ENCODE assay signal across 9 mouse cellular contexts in genomic region chr4:148625010-148625409, GRCm38 (mm10). TPM values are rescaled to one million over a fixed set of nuclear protein-coding genes. Genes with fewer than 3 reads are reported as not detected.
A peak's percentile ranks its signal among the peaks of the same experiment; 100 is the strongest.
DNase-seq lines count a peak whose midpoint lies in the region; ATAC-seq and TF ChIP-seq lines count a peak whose summit lies in the region.
"Had no signal": no experiment of that assay in that cellular context is flagged by ENCODE, and none has a peak within 500 bp of the region (broad histone marks: within the 10 kb centered on the region; RNA-seq: fewer than 3 reads in every experiment).

No protein-coding gene starts in this region.

- H3K4me3 ChIP-seq in heart, postnatal 0 days (ENCODE audit: low read depth, low read length) = peak overlapping the region; percentile 91
- H3K4me3 ChIP-seq in bone marrow macrophage, adult 2 months (ENCODE audit: insufficient read depth, low read length) = peak overlapping the region; percentile 96
- H3K4me3 ChIP-seq in hindbrain, embryonic 16.5 days (ENCODE audit: low read length) = no peak overlapping the region
- H3K4me3 ChIP-seq in midbrain, embryonic 15.5 days = peak overlapping the region; percentile 84; the same call in 1 of the 2 replicates

- no peak for TF ChIP-seq POLR2A in bone marrow macrophage, adult 2 months (IDR thresholded peaks at IDR 0.05; ENCODE audit: borderline replicate concordance, low read depth, low read length)

- peaks cover 51% of the 10 kb centered on the region for H3K36me3 ChIP-seq in heart, postnatal 0 days (replicated peaks; ENCODE audit: control insufficient read depth, insufficient read depth, low read length)
- H3K36me3 ChIP-seq in hindbrain, embryonic 16.5 days (ENCODE audit: control insufficient read depth, insufficient read depth, low read length) = peaks cover 28% of the 10 kb centered on the region
- H3K36me3 ChIP-seq in midbrain, embryonic 15.5 days (replicated peaks) = peaks cover 35% of the 10 kb centered on the region

- peaks cover 14% of the 10 kb centered on the region; the same call in 1 of the 2 replicates for H3K4me1 ChIP-seq in heart, postnatal 0 days (ENCODE audit: control insufficient read depth, insufficient read depth)
- H3K4me1 ChIP-seq in bone marrow macrophage, adult 2 months (ENCODE audit: control insufficient read depth, insufficient read depth, low read length) = peaks cover 19% of the 10 kb centered on the region
- peaks cover 6% of the 10 kb centered on the region for H3K4me1 ChIP-seq in hindbrain, embryonic 16.5 days (ENCODE audit: control insufficient read depth, insufficient read depth, low read depth, low read length)
- peaks cover 28% of the 10 kb centered on the region for H3K4me1 ChIP-seq in midbrain, embryonic 15.5 days

- no peak for TF ChIP-seq CTCF in heart, postnatal 0 days (IDR thresholded peaks at IDR 0.05; ENCODE audit: low read depth)
- no peak for TF ChIP-seq CTCF in bone marrow macrophage, adult 2 months (IDR thresholded peaks at IDR 0.05; ENCODE audit: low read depth, low read length)

- ATAC-seq in heart, postnatal 0 days (ENCODE audit: insufficient read depth, low read depth) = no peak
- ATAC-seq in hindbrain, embryonic 16.5 days = no peak
- ATAC-seq in midbrain, embryonic 15.5 days (replicated peaks) = no peak
- ATAC-seq in megakaryocyte-erythroid progenitor cell, adult 5-6 weeks (replicated peaks; ENCODE audit: low FRiP score, low TSS enrichment, poor library complexity, severe bottlenecking) = no peak

- H3K9ac ChIP-seq in heart, postnatal 0 days (replicated peaks; ENCODE audit: low read depth, low read length) = no peak overlapping the region; the same call in 1 of the 2 replicates
- no peak overlapping the region for H3K9ac ChIP-seq in hindbrain, embryonic 16.5 days (ENCODE audit: low read depth, low read length)
- no peak overlapping the region for H3K9ac ChIP-seq in midbrain, embryonic 15.5 days

- no peaks in the 10 kb centered on the region for H3K27me3 ChIP-seq in heart, postnatal 0 days (ENCODE audit: control insufficient read depth, insufficient read depth, low read length)
- H3K27me3 ChIP-seq in hindbrain, embryonic 16.5 days (replicated peaks; ENCODE audit: control insufficient read depth, insufficient read depth, low read length) = no peaks in the 10 kb centered on the region
- H3K27me3 ChIP-seq in midbrain, embryonic 15.5 days (replicated peaks) = no peaks in the 10 kb centered on the region

- no peak for TF ChIP-seq EP300 in heart, postnatal 0 days (IDR thresholded peaks at IDR 0.05; ENCODE audit: low read depth)

- no peaks in the 10 kb centered on the region for H3K9me3 ChIP-seq in heart, postnatal 0 days (replicated peaks; ENCODE audit: control insufficient read depth, low read length)
- no peaks in the 10 kb centered on the region for H3K9me3 ChIP-seq in hindbrain, embryonic 16.5 days (ENCODE audit: control insufficient read depth, low read length)
- no peaks in the 10 kb centered on the region for H3K9me3 ChIP-seq in midbrain, embryonic 15.5 days

- no peak for DNase-seq in heart, postnatal 0 days (ENCODE audit: low spot score)
- no peak for DNase-seq in heart, postnatal 36 days
- DNase-seq in urinary bladder, postnatal 10 days (ENCODE audit: low spot score) = no peak
- no peak for DNase-seq in layer of hippocampus, adult 8-10 months (ENCODE audit: low spot score in 2 of 2)
- DNase-seq: left cerebral cortex, postnatal 4 days had no signal

- 72% methylated on average over 10 of the region's 10 CpGs for WGBS in heart, postnatal 0 days
- WGBS in hindbrain, embryonic 16.5 days = 84% methylated on average over 10 of the region's 10 CpGs
- 84% methylated on average over 10 of the region's 10 CpGs for WGBS in midbrain, embryonic 15.5 days

- peak overlapping the region; percentile 74 for H3K4me2 ChIP-seq in heart, postnatal 0 days (ENCODE audit: low read depth, low read length)
- H3K4me2 ChIP-seq in hindbrain, embryonic 16.5 days (ENCODE audit: low read length) = peak overlapping the region; percentile 64
- H3K4me2 ChIP-seq in midbrain, embryonic 15.5 days = peak overlapping the region; percentile 83

- intact Hi-C loops in heart, postnatal 36 days (cut with DNase I) = no loop called here

- no peak overlapping the region for H3K27ac ChIP-seq in heart, postnatal 0 days (ENCODE audit: low read depth)
- H3K27ac ChIP-seq in bone marrow macrophage, adult 2 months (ENCODE audit: insufficient read depth, low read depth, low read length) = no peak overlapping the region
- no peak overlapping the region for H3K27ac ChIP-seq in hindbrain, embryonic 16.5 days (ENCODE audit: low read depth, low read length)
- no peak overlapping the region for H3K27ac ChIP-seq in midbrain, embryonic 15.5 days

RNA-seq across cellular contexts. Expression of gene Tardbp, which starts 1.8 kb away (rescaled TPM):
- 69.0 and 89.9 TPM in 2 replicates for total RNA-seq in heart, postnatal 0 days (2014; rRNA removed; ENCODE audit: low replicate concordance)
- 93.5 and 100 TPM in 2 replicates for polyA plus RNA-seq in heart, postnatal 0 days (2015; fragmentation: Nextera tagmentation; extraction: Ambion mirVana)
- total RNA-seq in heart, postnatal 36 days (2021) = 100 to 1,000 TPM; 123 to 130 TPM
- polyA plus RNA-seq in bone marrow macrophage, adult 2 months (2012; ENCODE audit: insufficient read depth, insufficient read length, missing spikeins) = 180 and 197 TPM in 2 replicates
- 157 and 162 TPM in 2 replicates for polyA plus RNA-seq in hindbrain, embryonic 16.5 days (2015; fragmentation: Nextera tagmentation; extraction: Ambion mirVana)
- polyA plus RNA-seq in midbrain, embryonic 15.5 days (2015; fragmentation: Nextera tagmentation; extraction: Ambion mirVana) = 182 and 185 TPM in 2 replicates
- 456 and 583 TPM in 2 replicates for total RNA-seq in megakaryocyte-erythroid progenitor cell, adult 5-6 weeks (2014; fragmentation: Nextera tagmentation)
- total RNA-seq in megakaryocyte-erythroid progenitor cell, adult 5-6 weeks (2017) = 804 and 881 TPM in 2 replicates
- total RNA-seq in layer of hippocampus, adult 8-10 months (2022) = 100 to 1,000 TPM; 172 to 235 (median 219) TPM

RNA-seq across cellular contexts. Expression of gene Gm572, which starts 18.1 kb away (rescaled TPM):
- total RNA-seq in heart, postnatal 0 days (2014; rRNA removed; ENCODE audit: low replicate concordance) = 0.15 and 1.0 TPM in 2 replicates
- polyA plus RNA-seq in heart, postnatal 0 days (2015; fragmentation: Nextera tagmentation; extraction: Ambion mirVana) = 0.36 and 0.70 TPM in 2 replicates
- total RNA-seq in heart, postnatal 36 days (2021) = 1 to 10 TPM; 3.7 to 5.5 TPM
- polyA plus RNA-seq in bone marrow macrophage, adult 2 months (2012; ENCODE audit: insufficient read depth, insufficient read length, missing spikeins) = not detected in 2 replicates
- not detected in 2 replicates for polyA plus RNA-seq in hindbrain, embryonic 16.5 days (2015; fragmentation: Nextera tagmentation; extraction: Ambion mirVana)
- not detected in 2 replicates for polyA plus RNA-seq in midbrain, embryonic 15.5 days (2015; fragmentation: Nextera tagmentation; extraction: Ambion mirVana)
- total RNA-seq in megakaryocyte-erythroid progenitor cell, adult 5-6 weeks (2014; fragmentation: Nextera tagmentation) = not detected in 2 replicates
- total RNA-seq in megakaryocyte-erythroid progenitor cell, adult 5-6 weeks (2017) = not detected in 2 replicates
- not detected for total RNA-seq in layer of hippocampus, adult 8-10 months (2022)
- total RNA-seq: left cerebral cortex, postnatal 4 days had no signal

RNA-seq across cellular contexts. Expression of gene Masp2, which starts 22.7 kb away (rescaled TPM):
- total RNA-seq in heart, postnatal 0 days (2014; rRNA removed; ENCODE audit: low replicate concordance) = not detected in 2 replicates
- polyA plus RNA-seq in heart, postnatal 0 days (2015; fragmentation: Nextera tagmentation; extraction: Ambion mirVana) = not detected in 2 replicates
- total RNA-seq in heart, postnatal 36 days (2021) = under 1 TPM in 1 of 2 experiments, not detected in 1; 0.56 TPM
- polyA plus RNA-seq in bone marrow macrophage, adult 2 months (2012; ENCODE audit: insufficient read depth, insufficient read length, missing spikeins) = not detected in 2 replicates
- polyA plus RNA-seq in hindbrain, embryonic 16.5 days (2015; fragmentation: Nextera tagmentation; extraction: Ambion mirVana) = 0.72 and 0.95 TPM in 2 replicates
- polyA plus RNA-seq in midbrain, embryonic 15.5 days (2015; fragmentation: Nextera tagmentation; extraction: Ambion mirVana) = 0.74 and 0.80 TPM in 2 replicates
- total RNA-seq in megakaryocyte-erythroid progenitor cell, adult 5-6 weeks (2014; fragmentation: Nextera tagmentation) = not detected in 2 replicates
- 0.33 TPM in 1 of 2 replicates, not detected in the other for total RNA-seq in megakaryocyte-erythroid progenitor cell, adult 5-6 weeks (2017)
- 1 to 10 TPM; 1.1 to 5.5 (median 2.9) TPM for total RNA-seq in layer of hippocampus, adult 8-10 months (2022)

RNA-seq across cellular contexts. Expression of gene Srm, which starts 33.7 kb away (rescaled TPM):
- 15.0 and 45.7 TPM in 2 replicates for total RNA-seq in heart, postnatal 0 days (2014; rRNA removed; ENCODE audit: low replicate concordance)
- polyA plus RNA-seq in heart, postnatal 0 days (2015; fragmentation: Nextera tagmentation; extraction: Ambion mirVana) = 46.4 and 51.4 TPM in 2 replicates
- total RNA-seq in heart, postnatal 36 days (2021) = 10 to 100 TPM; 17.5 to 18.7 TPM
- polyA plus RNA-seq in bone marrow macrophage, adult 2 months (2012; ENCODE audit: insufficient read depth, insufficient read length, missing spikeins) = 7.3 and 9.3 TPM in 2 replicates
- polyA plus RNA-seq in hindbrain, embryonic 16.5 days (2015; fragmentation: Nextera tagmentation; extraction: Ambion mirVana) = 179 and 186 TPM in 2 replicates
- polyA plus RNA-seq in midbrain, embryonic 15.5 days (2015; fragmentation: Nextera tagmentation; extraction: Ambion mirVana) = 160 and 173 TPM in 2 replicates
- total RNA-seq in megakaryocyte-erythroid progenitor cell, adult 5-6 weeks (2014; fragmentation: Nextera tagmentation) = 261 and 281 TPM in 2 replicates
- total RNA-seq in megakaryocyte-erythroid progenitor cell, adult 5-6 weeks (2017) = 31.8 and 77.4 TPM in 2 replicates
- 10 to 100 TPM; 66.5 to 78.3 (median 72.2) TPM for total RNA-seq in layer of hippocampus, adult 8-10 months (2022)
